Mouse (Mus musculus): Measurements from ENCODE around the gene Scai. TPM values are rescaled to one million over a fixed set of nuclear protein-coding genes. Genes with fewer than 3 reads are reported as not detected.
A peak's percentile ranks its signal among the peaks of the same experiment; 100 is the strongest.
"Not testable (repeated sequence)": the region's sequence is repeated elsewhere in the genome, so short reads cannot be mapped to it uniquely, and the experiment has no call there.

Gene Scai
- polyA plus RNA-seq, 1 experiment from 2014 or later, result 5.4 TPM

DNA sequence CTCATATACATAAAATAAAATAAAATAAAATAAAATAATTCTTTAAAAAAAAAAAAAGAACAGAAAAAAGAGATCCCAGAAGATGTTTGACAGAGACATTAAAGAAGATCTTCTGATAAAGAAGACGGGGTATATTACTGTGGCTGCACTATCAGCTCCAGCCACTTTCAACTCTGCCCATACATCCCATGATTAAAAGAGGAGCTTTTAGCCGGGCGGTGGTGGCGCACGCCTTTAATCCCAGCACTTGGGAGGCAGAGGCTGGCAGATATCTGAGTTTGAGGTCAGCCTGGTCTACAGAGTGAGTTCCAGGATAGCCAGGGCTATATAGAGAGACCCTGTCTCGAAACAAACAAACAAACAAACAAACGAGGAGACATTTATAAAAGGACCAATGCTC is 76.4 kb downstream of the Scai start:
- Histone ChIP-seq H3K4me3 (replicated peaks; ENCODE audit: low read depth, low read length) (no peak overlapping the region), H3K9me3 (replicated peaks; ENCODE audit: low read length) (no peaks in the 10 kb centered on the region), H3K36me3 (ENCODE audit: insufficient read depth, low read length) (0 out of 2 replicates have a peak, but pooled peaks cover 3% of the 10 kb centered on the region), H3K27ac (no peak overlapping the region), H3K4me2 (ENCODE audit: low read length) (no peak overlapping the region), H3K27me3 (ENCODE audit: insufficient read depth, low read length) (no peaks in the 10 kb centered on the region), H3K9ac (ENCODE audit: low read depth, low read length) (no peak overlapping the region), H3K4me1 (replicated peaks; ENCODE audit: insufficient read depth, low read length) (no peaks in the 10 kb centered on the region)
- DNase-seq (ENCODE audit: low spot score), result no peak
- no peak for TF ChIP-seq CTCF (IDR thresholded peaks at IDR 0.05; ENCODE audit: low read depth)
- ATAC-seq (replicated peaks; ENCODE audit: low FRiP score, low read depth), result no peak
- WGBS, result 97% methylated on average over 7 of the region's 7 CpGs

DNA sequence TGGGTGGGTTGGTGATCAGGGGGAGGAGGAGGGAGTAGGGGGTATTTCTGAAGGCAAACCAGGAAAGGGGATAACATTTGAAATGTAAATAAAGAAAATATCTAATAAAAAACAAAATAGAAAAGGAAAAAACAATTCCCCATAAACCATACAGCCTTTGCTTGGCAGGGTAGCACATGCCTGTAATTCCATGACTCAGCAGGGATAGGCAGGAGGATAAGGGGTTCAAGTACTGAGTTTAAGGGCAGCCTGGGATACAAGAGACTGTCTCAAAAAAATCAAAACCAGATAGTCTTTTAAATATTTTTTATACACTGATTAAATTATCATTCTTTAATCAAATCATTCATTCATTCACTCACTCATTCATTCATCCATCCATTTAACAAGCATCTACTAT is 80.0 kb downstream of the Scai start:
- Histone ChIP-seq H3K4me3 (replicated peaks; ENCODE audit: low read depth, low read length) (no peak overlapping the region), H3K4me2 (ENCODE audit: low read length) (no peak overlapping the region), H3K9ac (ENCODE audit: low read depth, low read length) (no peak overlapping the region), H3K36me3 (ENCODE audit: insufficient read depth, low read length) (no peaks in the 10 kb centered on the region), H3K27me3 (ENCODE audit: insufficient read depth, low read length) (no peaks in the 10 kb centered on the region), H3K4me1 (replicated peaks; ENCODE audit: insufficient read depth, low read length) (no peaks in the 10 kb centered on the region), H3K27ac (no peak overlapping the region), H3K9me3 (replicated peaks; ENCODE audit: low read length) (no peaks in the 10 kb centered on the region)
- ATAC-seq (replicated peaks; ENCODE audit: low FRiP score, low read depth) (no peak), DNase-seq (ENCODE audit: low spot score) (no peak)
- no peak for TF ChIP-seq CTCF (IDR thresholded peaks at IDR 0.05; ENCODE audit: low read depth)

DNA sequence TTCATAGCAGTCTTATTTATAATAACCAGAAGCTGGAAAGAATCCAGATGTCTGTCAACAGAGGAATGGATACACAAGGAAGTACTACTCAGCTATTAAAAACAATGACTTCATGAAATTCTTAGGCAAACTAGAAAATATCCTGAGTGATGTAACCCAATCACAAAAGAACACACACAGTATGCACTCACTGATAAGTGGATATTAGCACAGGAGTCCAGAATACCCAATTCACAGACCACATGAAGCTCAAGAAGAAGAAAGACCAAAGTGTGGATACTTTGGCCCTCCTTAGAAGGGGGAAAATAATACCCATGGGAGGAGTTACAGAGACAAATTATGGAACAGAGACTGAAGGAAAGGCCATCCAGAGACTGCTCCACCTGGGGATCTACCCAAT is 80.8 kb downstream of the Scai start:
- not testable (repeated sequence) for H3K27me3 ChIP-seq (ENCODE audit: insufficient read depth, low read length); H3K9me3 ChIP-seq (replicated peaks; ENCODE audit: low read length); H3K4me1 ChIP-seq (replicated peaks; ENCODE audit: insufficient read depth, low read length); H3K9ac ChIP-seq (ENCODE audit: low read depth, low read length); H3K36me3 ChIP-seq (ENCODE audit: insufficient read depth, low read length); DNase-seq (ENCODE audit: low spot score); H3K4me2 ChIP-seq (ENCODE audit: low read length); H3K27ac ChIP-seq; H3K4me3 ChIP-seq (replicated peaks; ENCODE audit: low read depth, low read length); ATAC-seq (replicated peaks; ENCODE audit: low FRiP score, low read depth)

DNA sequence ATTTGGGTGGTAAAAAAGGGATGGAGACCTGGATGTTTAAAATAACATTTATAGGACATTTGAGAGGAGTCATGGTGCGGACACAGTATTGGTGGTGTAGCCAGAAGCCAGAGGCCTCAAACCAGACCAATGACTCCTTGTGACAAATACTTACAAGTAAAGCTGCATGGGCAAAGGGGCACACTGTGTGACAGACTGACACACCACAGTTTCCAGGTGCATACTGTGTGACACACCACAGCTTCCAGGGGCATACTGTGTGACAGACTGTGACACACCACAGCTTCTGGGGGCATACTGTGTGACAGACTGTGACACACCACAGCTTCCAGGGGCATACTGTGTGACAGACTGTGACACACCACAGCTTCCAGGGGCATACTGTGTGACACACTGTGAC is 90.6 kb downstream of the Scai start:
- 93% methylated on average over 1 of the region's 1 CpGs for WGBS
- ATAC-seq (replicated peaks; ENCODE audit: low FRiP score, low read depth); H3K4me2 ChIP-seq (ENCODE audit: low read length); DNase-seq (ENCODE audit: low spot score); H3K4me3 ChIP-seq (replicated peaks; ENCODE audit: low read depth, low read length); H3K4me1 ChIP-seq (replicated peaks; ENCODE audit: insufficient read depth, low read length); H3K27ac ChIP-seq; H3K9ac ChIP-seq (ENCODE audit: low read depth, low read length); H3K9me3 ChIP-seq (replicated peaks; ENCODE audit: low read length); H3K27me3 ChIP-seq (ENCODE audit: insufficient read depth, low read length); H3K36me3 ChIP-seq (ENCODE audit: insufficient read depth, low read length): not testable (repeated sequence)

DNA sequence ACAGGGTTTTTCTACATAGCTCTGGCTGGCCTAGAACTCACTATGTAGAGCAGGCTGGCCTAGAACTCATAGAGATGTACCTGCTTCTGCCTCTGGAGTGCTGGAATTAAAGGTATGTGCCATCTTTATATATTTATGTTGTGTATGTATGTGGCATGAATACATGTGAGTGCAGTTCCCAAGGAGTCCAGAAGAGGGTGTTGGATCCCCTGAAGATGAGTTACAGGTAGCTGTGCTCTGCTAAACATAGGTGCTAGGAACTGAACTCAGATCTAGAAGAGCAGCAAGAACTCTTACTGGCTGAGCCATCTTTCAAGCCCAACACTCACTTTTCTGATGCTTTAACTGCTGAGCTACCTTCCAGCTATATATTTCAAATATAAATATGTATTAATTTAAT is 92.5 kb downstream of the Scai start:
- H3K36me3 ChIP-seq (ENCODE audit: insufficient read depth, low read length), result no peaks in the 10 kb centered on the region; the same call in 1 of the 2 replicates

DNA sequence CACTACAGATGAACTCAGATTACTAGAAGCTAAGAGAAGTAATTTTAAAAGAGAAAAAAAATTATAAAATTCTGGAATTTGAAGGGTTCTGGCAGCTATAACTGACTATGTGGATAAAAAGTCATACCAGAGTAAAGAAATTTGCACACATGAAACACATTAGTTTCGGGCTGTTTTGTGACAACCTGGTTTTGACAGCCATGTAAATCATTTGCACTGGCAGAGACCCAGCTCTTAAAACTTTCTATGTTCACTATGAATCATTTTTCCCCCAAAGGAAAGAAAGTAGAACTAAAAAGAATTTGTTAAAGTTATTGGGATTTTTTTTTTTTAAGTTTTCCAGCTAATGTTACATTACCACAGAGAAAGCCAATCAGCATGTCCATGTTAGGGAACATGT is 98.6 kb downstream of the Scai start:
- no peak overlapping the region for H3K27ac ChIP-seq
- H3K4me2 ChIP-seq (ENCODE audit: low read length), result no peak overlapping the region
- H3K9me3 ChIP-seq (replicated peaks; ENCODE audit: low read length), result no peaks in the 10 kb centered on the region
- DNase-seq (ENCODE audit: low spot score) (peak; percentile 10), ATAC-seq (replicated peaks; ENCODE audit: low FRiP score, low read depth) (no peak)
- no peaks in the 10 kb centered on the region for H3K36me3 ChIP-seq (ENCODE audit: insufficient read depth, low read length)
- no peaks in the 10 kb centered on the region for H3K4me1 ChIP-seq (replicated peaks; ENCODE audit: insufficient read depth, low read length)
- H3K9ac ChIP-seq (ENCODE audit: low read depth, low read length), result no peak overlapping the region
- no peak overlapping the region for H3K4me3 ChIP-seq (replicated peaks; ENCODE audit: low read depth, low read length)
- 58% methylated on average over 1 of the region's 1 CpGs for WGBS
- no peak for TF ChIP-seq CTCF (IDR thresholded peaks at IDR 0.05; ENCODE audit: low read depth)
- H3K27me3 ChIP-seq (ENCODE audit: insufficient read depth, low read length), result no peaks in the 10 kb centered on the region

More for the DNA sequence above, 92.5 kb downstream of the Scai start:
- ATAC-seq (replicated peaks; ENCODE audit: low FRiP score, low read depth) (no peak), DNase-seq (ENCODE audit: low spot score) (no peak)
- H3K4me1 ChIP-seq (replicated peaks; ENCODE audit: insufficient read depth, low read length), result no peaks in the 10 kb centered on the region
- no peak overlapping the region for H3K4me3 ChIP-seq (replicated peaks; ENCODE audit: low read depth, low read length)
- peak; percentile 42 for TF ChIP-seq CTCF (IDR thresholded peaks at IDR 0.05; ENCODE audit: low read depth)
- H3K4me2 ChIP-seq (ENCODE audit: low read length), result no peak overlapping the region
- H3K27me3 ChIP-seq (ENCODE audit: insufficient read depth, low read length), result no peaks in the 10 kb centered on the region
- H3K27ac ChIP-seq, result no peak overlapping the region
- no peak overlapping the region for H3K9ac ChIP-seq (ENCODE audit: low read depth, low read length)
- H3K9me3 ChIP-seq (replicated peaks; ENCODE audit: low read length), result no peaks in the 10 kb centered on the region

DNA sequence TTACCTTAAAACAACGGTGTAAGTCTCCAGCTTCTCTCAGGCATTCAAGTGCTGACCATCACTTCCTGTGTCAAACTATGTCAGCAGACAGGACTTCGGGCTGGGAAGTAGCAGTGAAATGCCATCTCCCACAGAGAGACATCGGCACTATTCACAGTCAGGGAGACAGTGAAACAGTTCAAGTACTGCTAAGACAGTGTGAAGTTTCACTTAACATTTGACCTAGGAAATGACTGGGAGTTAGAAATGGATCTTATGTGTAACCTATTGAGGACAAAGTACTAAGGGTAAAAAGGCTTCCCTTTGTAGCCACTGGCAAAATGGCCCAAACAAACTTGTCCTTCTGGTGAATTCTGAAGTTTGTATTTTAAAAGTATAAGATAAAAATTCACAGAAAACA is 107.8 kb downstream of the Scai start:
- Histone ChIP-seq H3K36me3 (ENCODE audit: insufficient read depth, low read length) (0 out of 2 replicates have a peak, but pooled peaks cover 16% of the 10 kb centered on the region), H3K9ac (ENCODE audit: low read depth, low read length) (no peak overlapping the region), H3K4me1 (replicated peaks; ENCODE audit: insufficient read depth, low read length) (no peaks in the 10 kb centered on the region), H3K4me2 (ENCODE audit: low read length) (no peak overlapping the region), H3K27ac (no peak overlapping the region), H3K9me3 (replicated peaks; ENCODE audit: low read length) (no peaks in the 10 kb centered on the region), H3K27me3 (ENCODE audit: insufficient read depth, low read length) (no peaks in the 10 kb centered on the region), H3K4me3 (replicated peaks; ENCODE audit: low read depth, low read length) (no peak overlapping the region)
- 79% methylated on average over 3 of the region's 3 CpGs for WGBS
- DNase-seq (ENCODE audit: low spot score), result no peak
- no peak for TF ChIP-seq CTCF (IDR thresholded peaks at IDR 0.05; ENCODE audit: low read depth)
- ATAC-seq (replicated peaks; ENCODE audit: low FRiP score, low read depth), result no peak; the same call in 1 of the 2 replicates

Data from kidney, postnatal 0 days (tissue).